Mouse (Mus musculus): ENCODE results near the gene Taok3. TPM values are rescaled to one million over a fixed set of nuclear protein-coding genes. Genes with fewer than 3 reads are reported as not detected.

The Taok3 gene
- polyA plus RNA-seq, 1 experiment from 2014 or later: 13.3 TPM

DNA sequence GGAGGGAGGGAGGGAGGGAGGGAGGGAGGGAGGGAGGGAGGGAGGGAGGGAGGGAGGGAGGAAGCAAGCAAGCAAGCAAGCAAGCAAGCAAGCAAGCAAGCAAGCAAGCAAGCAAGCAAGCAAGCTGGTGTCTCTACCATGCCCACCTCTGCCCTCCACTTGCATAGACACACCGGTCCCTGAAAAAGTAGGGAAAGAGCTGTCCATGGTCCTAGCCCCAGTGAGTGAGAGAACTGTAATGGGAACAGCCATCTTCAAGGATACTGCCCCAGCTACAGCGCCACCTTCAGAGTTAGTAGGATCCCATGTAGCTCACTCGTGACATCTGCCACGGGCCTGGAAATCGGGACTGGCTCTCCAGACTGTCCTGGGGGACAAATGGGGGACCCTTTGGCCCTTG, 144.8 kb downstream of the Taok3 start:
- Histone ChIP-seq H3K27ac (ENCODE audit: poor library complexity, severe bottlenecking) (no peak overlapping the region), H3K4me2 (no peak overlapping the region), H3K36me3 (peaks cover 41% of the 10 kb centered on the region), H3K27me3 (replicated peaks) (no peaks in the 10 kb centered on the region), H3K4me3 (no peak overlapping the region), H3K9ac (no peak overlapping the region), H3K9me3 (replicated peaks) (peaks cover 6% of the 10 kb centered on the region), H3K4me1 (replicated peaks) (no peaks in the 10 kb centered on the region)
- ATAC-seq (ENCODE audit: insufficient number of reproducible peaks, low FRiP score): no peak
- WGBS: 41% methylated on average over 5 of the region's 5 CpGs

DNA sequence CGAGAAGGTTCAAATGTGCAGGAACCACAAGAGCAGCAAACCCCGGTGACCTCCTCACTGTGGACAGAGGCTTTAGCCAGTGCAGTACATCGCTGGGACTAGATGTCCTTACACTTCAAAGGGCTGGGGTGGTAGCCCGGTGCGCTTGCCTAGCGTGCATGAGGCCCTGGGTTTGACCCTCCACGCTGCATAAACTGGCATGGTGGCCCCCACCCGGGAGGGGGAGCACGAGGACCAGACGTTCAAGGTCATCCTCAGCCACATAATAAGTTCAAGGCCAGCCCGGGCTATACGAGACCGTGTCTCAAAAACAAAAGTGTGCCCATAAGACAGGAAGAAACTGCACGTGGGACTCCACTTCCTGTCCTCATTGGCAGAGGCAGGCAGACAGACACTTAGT, 148.0 kb downstream of the Taok3 start:
- no peak for ATAC-seq (ENCODE audit: insufficient number of reproducible peaks, low FRiP score)
- H3K9me3 ChIP-seq (replicated peaks): peaks cover 6% of the 10 kb centered on the region
- WGBS: 83% methylated on average over 14 of the region's 14 CpGs
- peaks cover 29% of the 10 kb centered on the region for H3K36me3 ChIP-seq
- H3K27me3 ChIP-seq (replicated peaks): no peaks in the 10 kb centered on the region
- H3K4me2 ChIP-seq: no peak overlapping the region
- H3K4me3 ChIP-seq: no peak overlapping the region
- H3K27ac ChIP-seq (ENCODE audit: poor library complexity, severe bottlenecking): no peak overlapping the region
- H3K9ac ChIP-seq: no peak overlapping the region
- no peaks in the 10 kb centered on the region for H3K4me1 ChIP-seq (replicated peaks)

DNA sequence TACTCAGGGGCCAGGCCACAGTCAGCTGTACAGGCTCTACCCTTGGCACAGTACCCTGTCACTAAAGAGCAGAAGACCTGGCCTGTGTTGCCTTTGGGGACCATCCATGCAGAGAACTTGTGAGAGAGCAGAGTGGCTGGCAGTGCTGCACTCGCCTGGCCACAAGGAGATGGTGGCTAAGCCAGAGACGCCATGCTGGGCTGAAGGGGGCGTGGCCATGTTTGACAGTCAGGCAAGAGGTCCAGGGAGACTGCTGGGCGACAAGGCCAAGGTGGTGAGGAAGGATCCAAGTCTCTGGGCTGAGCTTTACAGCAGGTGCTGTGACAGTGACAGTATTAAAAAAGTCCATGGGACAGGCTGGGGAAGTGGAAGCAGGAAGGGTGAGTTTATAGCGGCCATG, 148.8 kb downstream of the Taok3 start:
- no peak overlapping the region for H3K4me2 ChIP-seq
- no peak overlapping the region for H3K4me3 ChIP-seq
- H3K9ac ChIP-seq: no peak overlapping the region
- no peaks in the 10 kb centered on the region for H3K4me1 ChIP-seq (replicated peaks)
- 44% methylated on average over 5 of the region's 5 CpGs for WGBS
- H3K27ac ChIP-seq (ENCODE audit: poor library complexity, severe bottlenecking): no peak overlapping the region
- ATAC-seq (ENCODE audit: insufficient number of reproducible peaks, low FRiP score): no peak
- peaks cover 3% of the 10 kb centered on the region for H3K9me3 ChIP-seq (replicated peaks)
- H3K36me3 ChIP-seq: peaks cover 21% of the 10 kb centered on the region
- no peaks in the 10 kb centered on the region for H3K27me3 ChIP-seq (replicated peaks)

DNA sequence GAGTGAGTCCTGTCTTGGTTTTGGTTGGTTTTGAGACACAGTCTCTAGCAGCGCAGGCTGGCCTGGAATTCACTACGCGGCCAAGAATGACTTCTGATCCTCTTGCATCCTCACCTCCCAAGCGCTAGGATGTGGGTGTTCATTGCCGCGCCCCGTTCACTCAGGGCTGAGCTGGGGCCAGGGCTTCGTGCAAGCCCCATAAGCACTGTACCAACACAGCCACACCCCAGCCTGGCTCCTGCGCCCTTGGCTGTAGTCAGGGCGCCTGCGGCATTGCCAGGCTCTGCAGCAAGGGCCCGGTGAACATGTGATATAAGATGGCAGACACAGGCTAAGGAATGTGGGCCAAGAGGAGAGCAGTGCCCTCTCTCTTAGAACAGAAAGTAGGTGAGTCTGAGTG, 149.5 kb downstream of the Taok3 start:
- 94% methylated on average over 12 of the region's 12 CpGs for WGBS
- ATAC-seq (ENCODE audit: insufficient number of reproducible peaks, low FRiP score): no peak
- H3K4me3 ChIP-seq: no peak overlapping the region

DNA sequence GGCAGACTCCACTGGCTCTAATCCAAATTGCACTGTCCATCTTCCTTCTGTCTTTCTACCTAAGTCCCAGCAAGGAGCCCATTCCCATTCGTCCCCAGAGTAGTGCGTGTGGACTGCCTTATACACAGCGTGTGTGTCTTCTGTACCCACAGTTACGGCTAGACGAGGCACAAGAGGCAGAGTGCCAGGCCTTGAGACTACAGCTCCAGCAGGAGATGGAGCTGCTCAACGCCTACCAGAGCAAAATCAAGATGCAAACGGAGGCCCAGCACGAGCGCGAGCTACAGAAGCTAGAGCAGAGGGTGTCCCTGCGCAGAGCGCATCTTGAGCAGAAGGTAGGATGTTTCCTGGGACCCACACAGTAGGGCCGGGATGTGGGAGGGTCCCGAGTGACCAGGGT, 152.0 kb downstream of the Taok3 start:
- no peak overlapping the region for H3K27ac ChIP-seq (ENCODE audit: poor library complexity, severe bottlenecking)
- no peak overlapping the region for H3K9ac ChIP-seq
- no peaks in the 10 kb centered on the region for H3K9me3 ChIP-seq (replicated peaks)
- 89% methylated on average over 14 of the region's 14 CpGs for WGBS
- H3K27me3 ChIP-seq (replicated peaks): no peaks in the 10 kb centered on the region
- ATAC-seq (ENCODE audit: insufficient number of reproducible peaks, low FRiP score): no peak
- H3K36me3 ChIP-seq: peaks cover 7% of the 10 kb centered on the region; the same call in 1 of the 2 replicates
- no peak overlapping the region for H3K4me3 ChIP-seq
- no peak overlapping the region for H3K4me2 ChIP-seq
- H3K4me1 ChIP-seq (replicated peaks): no peaks in the 10 kb centered on the region

More for the DNA sequence above, 149.5 kb downstream of the Taok3 start:
- Histone ChIP-seq H3K4me1 (replicated peaks) (no peaks in the 10 kb centered on the region), H3K9me3 (replicated peaks) (no peaks in the 10 kb centered on the region), H3K27me3 (replicated peaks) (no peaks in the 10 kb centered on the region), H3K9ac (no peak overlapping the region), H3K4me2 (no peak overlapping the region), H3K27ac (ENCODE audit: poor library complexity, severe bottlenecking) (no peak overlapping the region), H3K36me3 (peaks cover 15% of the 10 kb centered on the region)

DNA sequence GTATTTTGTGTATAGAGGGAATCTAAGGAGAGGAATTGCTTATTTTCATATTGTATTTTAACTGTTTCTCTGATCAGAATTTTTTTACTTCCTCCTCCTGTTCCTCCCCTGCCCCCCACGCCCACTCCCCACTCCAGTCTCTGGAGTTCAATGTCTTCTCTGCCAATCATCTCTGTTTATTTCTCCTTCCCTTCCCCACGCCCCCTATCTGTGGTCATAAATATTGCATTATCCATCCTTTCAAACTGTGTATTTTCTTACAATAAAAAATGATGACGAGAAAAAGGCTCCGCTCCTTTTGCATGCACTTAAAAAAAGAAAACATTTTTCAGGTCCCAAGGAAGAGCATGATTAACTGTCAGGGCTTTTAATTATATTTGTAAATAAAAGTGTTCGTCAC, 154.9 kb downstream of the Taok3 start:
- H3K36me3 ChIP-seq: peaks cover 11% of the 10 kb centered on the region; the same call in 1 of the 2 replicates
- ATAC-seq (ENCODE audit: insufficient number of reproducible peaks, low FRiP score): no peak
- H3K9ac ChIP-seq: no peak overlapping the region
- H3K4me3 ChIP-seq: no peak overlapping the region
- WGBS: 72% methylated on average over 5 of the region's 5 CpGs
- H3K27ac ChIP-seq (ENCODE audit: poor library complexity, severe bottlenecking): no peak overlapping the region
- H3K4me2 ChIP-seq: no peak overlapping the region
- peaks cover 9% of the 10 kb centered on the region for H3K4me1 ChIP-seq (replicated peaks)
- H3K27me3 ChIP-seq (replicated peaks): no peaks in the 10 kb centered on the region
- 0 out of 2 replicates have a peak, but pooled peaks cover 3% of the 10 kb centered on the region for H3K9me3 ChIP-seq (replicated peaks)

DNA sequence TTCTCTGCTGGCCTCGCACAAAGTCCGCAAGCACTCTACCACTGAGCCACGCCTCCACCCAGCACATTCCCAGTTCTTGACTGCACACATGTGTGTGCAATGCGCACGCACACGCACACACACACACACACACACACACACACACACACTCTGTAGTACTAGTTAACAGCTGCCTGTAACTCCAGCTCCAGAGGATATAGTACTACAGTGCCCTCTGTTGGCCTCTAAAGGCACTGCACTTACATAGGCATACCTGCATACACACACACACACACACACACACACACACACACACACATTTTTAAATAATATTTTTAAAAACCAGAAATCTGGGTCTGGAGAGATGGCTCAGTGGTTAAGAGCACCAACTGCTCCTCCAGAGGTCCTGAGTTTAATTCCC, 157.9 kb downstream of the Taok3 start:
- WGBS: 97% methylated on average over 6 of the region's 6 CpGs
- Histone ChIP-seq H3K9ac (no peak overlapping the region), H3K36me3 (peaks cover 24% of the 10 kb centered on the region), H3K27me3 (replicated peaks) (no peaks in the 10 kb centered on the region), H3K9me3 (replicated peaks) (0 out of 2 replicates have a peak, but pooled peaks cover 3% of the 10 kb centered on the region), H3K4me3 (no peak overlapping the region), H3K4me1 (replicated peaks) (peaks cover 11% of the 10 kb centered on the region), H3K4me2 (no peak overlapping the region), H3K27ac (ENCODE audit: poor library complexity, severe bottlenecking) (no peak overlapping the region)
- ATAC-seq (ENCODE audit: insufficient number of reproducible peaks, low FRiP score): no peak

DNA sequence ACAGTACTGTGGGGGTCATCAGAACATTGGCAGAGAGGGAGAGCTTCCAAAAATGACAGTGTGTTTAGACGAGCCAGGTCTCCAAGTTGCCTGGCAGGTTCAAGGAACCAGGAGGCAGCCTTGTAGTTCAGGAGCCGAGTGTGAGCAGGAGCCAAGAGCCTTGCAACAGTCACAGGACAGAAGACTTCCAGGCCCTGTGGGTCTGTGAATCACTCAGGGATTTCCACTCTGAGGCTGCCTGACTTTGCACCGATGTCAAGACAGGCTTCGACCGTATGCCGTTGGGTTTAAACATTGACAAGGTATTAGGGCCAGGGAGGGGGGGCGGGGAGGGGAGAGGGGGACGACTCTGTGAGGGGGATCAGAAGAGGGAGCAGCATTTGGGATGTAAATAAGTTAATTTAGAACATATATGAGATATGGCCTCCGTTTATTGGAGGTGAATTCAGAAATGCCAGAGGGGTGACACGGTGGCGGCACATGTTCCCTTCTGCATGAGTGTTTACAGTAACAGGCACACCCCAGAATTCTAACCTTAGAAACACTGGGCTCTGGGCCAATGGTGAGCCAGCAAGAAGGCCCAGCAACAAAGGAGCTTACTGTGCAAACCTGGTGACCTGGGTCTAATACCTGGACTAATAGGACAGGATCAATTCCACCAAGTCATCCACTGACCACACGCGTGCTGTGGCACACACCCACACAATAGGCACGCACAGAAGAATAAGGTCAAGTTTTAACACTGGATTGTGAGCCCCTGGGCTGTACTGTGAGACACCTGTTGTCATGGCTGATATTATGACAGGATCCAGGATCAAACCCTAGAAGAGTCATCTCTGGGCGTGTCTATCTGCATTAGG, 159.1 kb downstream of the Taok3 start:
- Histone ChIP-seq H3K9me3 (replicated peaks) (0 out of 2 replicates have a peak, but pooled peaks cover 3% of the 10 kb centered on the region), H3K4me2 (no peak overlapping the region), H3K36me3 (peaks cover 34% of the 10 kb centered on the region), H3K4me3 (no peak overlapping the region), H3K27ac (ENCODE audit: poor library complexity, severe bottlenecking) (no peak overlapping the region), H3K9ac (no peak overlapping the region), H3K27me3 (replicated peaks) (no peaks in the 10 kb centered on the region), H3K4me1 (replicated peaks) (peaks cover 12% of the 10 kb centered on the region)
- ATAC-seq (ENCODE audit: insufficient number of reproducible peaks, low FRiP score): no peak
- WGBS: 84% methylated on average over 15 of the region's 15 CpGs

DNA sequence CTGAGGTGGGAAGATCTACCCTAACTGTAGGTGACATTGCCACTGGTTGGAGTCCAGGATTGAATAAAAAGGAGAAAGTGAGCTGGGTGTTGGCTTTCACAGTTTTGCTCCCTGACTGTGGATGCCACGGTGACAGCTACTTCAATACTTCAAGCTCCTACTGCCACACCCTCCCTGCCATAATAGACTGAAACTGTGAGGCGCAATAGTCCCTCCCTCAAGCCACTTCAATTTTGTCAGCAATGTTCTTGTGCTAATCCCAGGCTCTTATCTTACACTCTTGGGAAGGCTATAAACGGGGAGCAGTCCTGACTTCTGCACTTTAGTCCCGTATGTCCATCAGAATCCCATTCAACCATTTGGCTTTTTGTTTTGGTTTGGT, 159.7 kb downstream of the Taok3 start:
- Histone ChIP-seq H3K4me1 (replicated peaks) (peaks cover 18% of the 10 kb centered on the region), H3K4me3 (no peak overlapping the region), H3K27me3 (replicated peaks) (no peaks in the 10 kb centered on the region), H3K9ac (no peak overlapping the region), H3K4me2 (no peak overlapping the region; the same call in 1 of the 2 replicates), H3K9me3 (replicated peaks) (0 out of 2 replicates have a peak, but pooled peaks cover 3% of the 10 kb centered on the region), H3K27ac (ENCODE audit: poor library complexity, severe bottlenecking) (no peak overlapping the region), H3K36me3 (peaks cover 40% of the 10 kb centered on the region)
- no peak for ATAC-seq (ENCODE audit: insufficient number of reproducible peaks, low FRiP score)
- WGBS: 43% methylated on average over 4 of the region's 4 CpGs

DNA sequence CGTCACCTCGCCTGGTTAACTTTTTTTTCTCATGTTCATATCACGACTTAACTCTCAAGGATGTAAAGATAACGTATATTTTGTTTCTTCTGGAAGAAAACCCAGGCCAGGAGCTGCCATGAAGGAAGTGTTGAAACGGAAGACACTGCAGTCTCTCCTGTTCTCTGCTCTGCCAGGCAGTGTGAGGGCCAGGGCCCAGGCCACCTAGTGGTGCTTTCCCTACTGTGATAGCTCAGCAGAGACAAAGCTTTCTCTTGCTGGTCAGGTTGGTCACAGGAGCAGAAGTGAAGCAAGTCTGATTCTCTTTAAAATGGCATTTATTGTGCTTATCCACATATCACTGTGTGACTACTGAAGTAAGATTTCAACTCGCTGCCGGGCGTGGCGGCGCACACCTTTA, 161.6 kb downstream of the Taok3 start:
- Histone ChIP-seq H3K36me3 (peaks cover 53% of the 10 kb centered on the region), H3K27ac (ENCODE audit: poor library complexity, severe bottlenecking) (no peak overlapping the region), H3K9ac (no peak overlapping the region), H3K9me3 (replicated peaks) (0 out of 2 replicates have a peak, but pooled peaks cover 3% of the 10 kb centered on the region), H3K4me2 (no peak overlapping the region), H3K4me3 (no peak overlapping the region), H3K27me3 (replicated peaks) (no peaks in the 10 kb centered on the region), H3K4me1 (replicated peaks) (peaks cover 36% of the 10 kb centered on the region)
- no peak for ATAC-seq (ENCODE audit: insufficient number of reproducible peaks, low FRiP score)
- 88% methylated on average over 10 of the region's 10 CpGs for WGBS

DNA sequence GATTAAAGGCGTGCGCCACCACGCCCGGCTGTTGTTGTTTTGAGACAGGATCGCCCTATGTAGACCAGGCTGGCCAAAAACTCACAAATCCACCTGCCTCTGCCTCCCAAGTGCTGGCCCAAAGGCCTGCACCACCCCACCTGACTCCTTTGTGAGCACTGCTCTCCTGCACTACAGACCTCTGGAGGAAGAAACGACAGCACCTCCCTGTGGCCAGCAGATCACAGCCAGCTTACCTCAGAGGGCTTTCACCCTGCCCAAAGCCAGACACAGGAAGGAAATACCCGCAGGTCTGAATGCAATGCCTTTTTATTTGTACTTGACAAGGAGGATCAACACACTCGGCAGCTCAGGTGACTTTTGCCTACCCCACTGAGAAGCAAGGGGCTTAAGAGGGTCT, 162.4 kb downstream of the Taok3 start:
- no peak overlapping the region for H3K27ac ChIP-seq (ENCODE audit: poor library complexity, severe bottlenecking)
- H3K36me3 ChIP-seq: peaks cover 53% of the 10 kb centered on the region
- H3K27me3 ChIP-seq (replicated peaks): no peaks in the 10 kb centered on the region
- H3K9ac ChIP-seq: no peak overlapping the region
- H3K4me3 ChIP-seq: no peak overlapping the region
- ATAC-seq (ENCODE audit: insufficient number of reproducible peaks, low FRiP score): no peak
- peaks cover 39% of the 10 kb centered on the region for H3K4me1 ChIP-seq (replicated peaks)
- 85% methylated on average over 8 of the region's 8 CpGs for WGBS
- H3K9me3 ChIP-seq (replicated peaks): 0 out of 2 replicates have a peak, but pooled peaks cover 3% of the 10 kb centered on the region
- no peak overlapping the region for H3K4me2 ChIP-seq

Measured in heart, embryonic 12.5 days (tissue).